Mouse (Mus musculus) stomach, postnatal 0 days (tissue): ENCODE results near the gene Cntn3. TPM values are rescaled to one million over a fixed set of nuclear protein-coding genes. Genes with fewer than 3 reads are reported as not detected.

Source experiments
- ATAC-seq: fragments of 200-750 bp; cut with Nextera tagmentation; 2 replicates; pipeline ENCODE4 v1.8.0; 2017; ENCODE audit not compliant: low FRiP score, low TSS enrichment
- DNase-seq: peaks from one replicate; pipeline ENCODE4 v3.0.0-alpha.2; 2016; ENCODE audit warnings: low spot score
- H3K27ac ChIP-seq: fragments of 300-500 bp; sonication (generic); replicated peaks from 2 replicates; pipeline ENCODE4 v1.5.1; 2014; ENCODE audit warnings: mild to moderate bottlenecking, control low read depth
- H3K27me3 ChIP-seq: fragments of 300-500 bp; sonication (generic); 2 replicates; pipeline ENCODE4 v1.6.1; 2014; ENCODE audit warnings: low read length; ENCODE audit not compliant: control insufficient read depth, insufficient read depth
- H3K36me3 ChIP-seq: fragments of 300-500 bp; sonication (generic); 2 replicates; pipeline ENCODE4 v1.6.1; 2014; ENCODE audit warnings: low read length, mixed read lengths; ENCODE audit not compliant: control insufficient read depth, insufficient read depth
- H3K4me1 ChIP-seq: fragments of 300-500 bp; sonication (generic); replicated peaks from 2 replicates; pipeline ENCODE4 v1.6.1; 2014; ENCODE audit warnings: antibody characterized with exemption; ENCODE audit not compliant: control insufficient read depth, insufficient read depth
- H3K4me2 ChIP-seq: fragments of 300-500 bp; sonication (generic); replicated peaks from 2 replicates; pipeline ENCODE4 v1.6.1; 2014; ENCODE audit warnings: low read depth, mild to moderate bottlenecking, control low read depth, moderate library complexity
- H3K4me3 ChIP-seq: fragments of 300-500 bp; sonication (generic); 2 replicates; pipeline ENCODE4 v1.5.1; 2014; ENCODE audit warnings: low read depth, low read length, control low read depth
- H3K9ac ChIP-seq: fragments of 300-500 bp; sonication (generic); 2 replicates; pipeline ENCODE4 v1.6.1; 2014; ENCODE audit warnings: mild to moderate bottlenecking, low read length, control low read depth, mixed read lengths
- H3K9me3 ChIP-seq: fragments of 300-500 bp; sonication (generic); 2 replicates; pipeline ENCODE4 v1.6.1; 2016; ENCODE audit warnings: low read length; ENCODE audit not compliant: control insufficient read depth
- CTCF ChIP-seq: IDR thresholded peaks from 2 replicates; pipeline ENCODE4 v1.5.1; 2016; ENCODE audit warnings: antibody characterized with exemption, low read depth, mild to moderate bottlenecking, moderate library complexity
- EP300 ChIP-seq: optimal IDR thresholded peaks from 2 replicates; pipeline ENCODE3; 2016; ENCODE audit warnings: antibody characterized with exemption
- WGBS: fragments of 180-500 bp; shearing (Covaris S2); extraction: QIAGEN DNeasy Blood & Tissue Kit; methylation state at CpG from one replicate; pipeline ENCODE4 v1.1.7; 2014; 5-methylcytosine and 5-hydroxymethylcytosine counted together
- polyA plus RNA-seq: library from polyadenylated mRNA; unstranded; fragments of >200 nt; fragmentation: Nextera tagmentation; extraction: Ambion mirVana; gene quantifications from 2 replicates; pipeline ENCODE4 v1.2.1, GENCODE M21; 2015

Cntn3 gene
- polyA plus RNA-seq, 1 experiment from 2014 or later, result 1.1 TPM

GRCm38 (mm10) chr6:102427549-102427948 lies 145.4 kb downstream of the Cntn3 start:
- H3K4me3 ChIP-seq, result no peak overlapping the region
- ATAC-seq (no peak), DNase-seq (no peak)
- H3K9me3 ChIP-seq, result no peaks in the 10 kb centered on the region
- no peaks in the 10 kb centered on the region for H3K4me1 ChIP-seq
- no peak overlapping the region for H3K9ac ChIP-seq
- H3K36me3 ChIP-seq, result no peaks in the 10 kb centered on the region
- 86% methylated on average over 1 of the region's 1 CpGs for WGBS
- no peaks in the 10 kb centered on the region for H3K27me3 ChIP-seq
- no peak overlapping the region for H3K27ac ChIP-seq
- TF ChIP-seq EP300 (no peak), CTCF (no peak)
- no peak overlapping the region for H3K4me2 ChIP-seq

- WGBS, result 74% methylated on average over 1 of the region's 1 CpGs
- DNase-seq, result no peak
- H3K4me2 ChIP-seq, result no peak overlapping the region
Measured at GRCm38 (mm10) chr6:102421781-102422180, 151.1 kb downstream of the Cntn3 start.

GRCm38 (mm10) chr6:102388590-102388989 lies 184.3 kb downstream of the Cntn3 start:
- H3K27me3 ChIP-seq, result no peaks in the 10 kb centered on the region
- no peaks in the 10 kb centered on the region for H3K4me1 ChIP-seq
- no peak overlapping the region for H3K27ac ChIP-seq
- no peaks in the 10 kb centered on the region for H3K9me3 ChIP-seq
- ATAC-seq (no peak), DNase-seq (no peak)
- no peak overlapping the region for H3K9ac ChIP-seq
- no peak overlapping the region for H3K4me2 ChIP-seq
- no peak for TF ChIP-seq EP300
- TF ChIP-seq CTCF, result no peak
- H3K4me3 ChIP-seq, result no peak overlapping the region
- WGBS, result 73% methylated on average over 4 of the region's 4 CpGs
- no peaks in the 10 kb centered on the region for H3K36me3 ChIP-seq

More at GRCm38 (mm10) chr6:102421781-102422180, 151.1 kb downstream of the Cntn3 start:
- Histone ChIP-seq H3K36me3 (no peaks in the 10 kb centered on the region), H3K4me3 (no peak overlapping the region), H3K4me1 (no peaks in the 10 kb centered on the region), H3K27me3 (no peaks in the 10 kb centered on the region), H3K9me3 (no peaks in the 10 kb centered on the region), H3K27ac (no peak overlapping the region), H3K9ac (no peak overlapping the region)
- ATAC-seq, result no peak
- no peak for TF ChIP-seq EP300
- no peak for TF ChIP-seq CTCF

GRCm38 (mm10) chr6:102372112-102372511 lies 200.8 kb downstream of the Cntn3 start:
- 30% methylated on average over 1 of the region's 1 CpGs for WGBS

GRCm38 (mm10) chr6:102363880-102364279 lies 209.0 kb downstream of the Cntn3 start:
- H3K27me3 ChIP-seq, result no peaks in the 10 kb centered on the region
- H3K4me2 ChIP-seq, result no peak overlapping the region
- DNase-seq (no peak), ATAC-seq (no peak)
- TF ChIP-seq EP300, result no peak
- TF ChIP-seq CTCF, result no peak
- no peak overlapping the region for H3K9ac ChIP-seq
- no peak overlapping the region for H3K27ac ChIP-seq
- H3K36me3 ChIP-seq, result no peaks in the 10 kb centered on the region
- H3K4me1 ChIP-seq, result no peaks in the 10 kb centered on the region
- H3K4me3 ChIP-seq, result no peak overlapping the region
- H3K9me3 ChIP-seq, result no peaks in the 10 kb centered on the region

More at GRCm38 (mm10) chr6:102372112-102372511, 200.8 kb downstream of the Cntn3 start:
- no peak overlapping the region for H3K4me2 ChIP-seq
- H3K36me3 ChIP-seq, result no peaks in the 10 kb centered on the region
- H3K27me3 ChIP-seq, result no peaks in the 10 kb centered on the region
- H3K27ac ChIP-seq, result no peak overlapping the region
- TF ChIP-seq CTCF (no peak), EP300 (no peak)
- no peak overlapping the region for H3K9ac ChIP-seq
- H3K4me1 ChIP-seq, result no peaks in the 10 kb centered on the region
- no peaks in the 10 kb centered on the region for H3K9me3 ChIP-seq
- no peak for ATAC-seq
- no peak overlapping the region for H3K4me3 ChIP-seq
- DNase-seq, result no peak

- TF ChIP-seq CTCF, result no peak
- TF ChIP-seq EP300, result no peak
- WGBS, result 80% methylated on average over 3 of the region's 3 CpGs
- Histone ChIP-seq H3K4me3 (no peak overlapping the region), H3K4me2 (no peak overlapping the region), H3K27ac (no peak overlapping the region), H3K36me3 (no peaks in the 10 kb centered on the region), H3K4me1 (no peaks in the 10 kb centered on the region), H3K27me3 (no peaks in the 10 kb centered on the region), H3K9me3 (no peaks in the 10 kb centered on the region), H3K9ac (no peak overlapping the region)
- DNase-seq, result no peak
- no peak for ATAC-seq
Measured at GRCm38 (mm10) chr6:102363291-102363832, 209.5 kb downstream of the Cntn3 start.
